Mouse (Mus musculus) limb, embryonic 11.5 days (tissue): Measurements from ENCODE around the gene Pecr. TPM values are rescaled to one million over a fixed set of nuclear protein-coding genes. Genes with fewer than 3 reads are reported as not detected.
"Not testable (repeated sequence)": the region's sequence is repeated elsewhere in the genome, so short reads cannot be mapped to it uniquely, and the experiment has no call there.

ENCODE experiments used
- ATAC-seq: fragments of 200-750 bp; cut with Nextera tagmentation; 2 replicates; pipeline ENCODE4 v1.8.0; 2017; ENCODE audit warnings: low read depth; ENCODE audit not compliant: insufficient number of reproducible peaks, low FRiP score, low TSS enrichment
- DNase-seq: peaks from one replicate; pipeline ENCODE4 v3.0.0-alpha.2; 2015; ENCODE audit warnings: low spot score
- H3K27ac ChIP-seq: fragments of 300-500 bp; sonication (generic); replicated peaks from 2 replicates; pipeline ENCODE4 v1.5.1; 2014; ENCODE audit warnings: low read depth, mild to moderate bottlenecking, low read length
- H3K27me3 ChIP-seq: fragments of 300-500 bp; sonication (generic); 2 replicates; pipeline ENCODE4 v1.6.1; 2014; ENCODE audit warnings: mild to moderate bottlenecking, low read length, mixed read lengths; ENCODE audit not compliant: control insufficient read depth, insufficient read depth
- H3K36me3 ChIP-seq: fragments of 300-500 bp; sonication (generic); 2 replicates; pipeline ENCODE4 v1.6.1; 2014; ENCODE audit warnings: mild to moderate bottlenecking, low read length, moderate library complexity, mixed read lengths; ENCODE audit not compliant: control insufficient read depth, insufficient read depth
- H3K4me1 ChIP-seq: fragments of 300-500 bp; sonication (generic); 2 replicates; pipeline ENCODE4 v1.6.1; 2014; ENCODE audit warnings: low read length, mixed read lengths; ENCODE audit not compliant: control insufficient read depth, insufficient read depth
- H3K4me2 ChIP-seq: fragments of 300-500 bp; sonication (generic); 2 replicates; pipeline ENCODE4 v1.6.1; 2014; ENCODE audit warnings: low read depth, mild to moderate bottlenecking, moderate library complexity; ENCODE audit not compliant: severe bottlenecking
- H3K4me3 ChIP-seq: fragments of 300-500 bp; sonication (generic); 2 replicates; pipeline ENCODE4 v1.5.1; 2014; ENCODE audit warnings: low read depth, low read length
- H3K9ac ChIP-seq: fragments of 300-500 bp; sonication (generic); 2 replicates; pipeline ENCODE4 v1.6.1; 2014; ENCODE audit warnings: mild to moderate bottlenecking, low read length
- H3K9me3 ChIP-seq: fragments of 300-500 bp; sonication (generic); 2 replicates; pipeline ENCODE4 v1.6.1; 2016; ENCODE audit warnings: low read length; ENCODE audit not compliant: control insufficient read depth
- WGBS: fragments of 180-500 bp; shearing (Covaris S2); extraction: QIAGEN DNeasy Blood & Tissue Kit; methylation state at CpG from one replicate; pipeline ENCODE4 v1.1.7; 2014; 5-methylcytosine and 5-hydroxymethylcytosine counted together
- polyA plus RNA-seq: library from polyadenylated mRNA; unstranded; fragments of >200 nt; fragmentation: Nextera tagmentation; extraction: Ambion mirVana; gene quantifications from 2 replicates; pipeline ENCODE4 v1.2.1, GENCODE M21; 2014

The Pecr gene
- polyA plus RNA-seq, 1 experiment from 2014 or later, result 30.1 TPM

- 83% methylated on average over 1 of the region's 1 CpGs for WGBS
- no peak for ATAC-seq
- Histone ChIP-seq H3K4me3 (no peak overlapping the region), H3K36me3 (no peaks in the 10 kb centered on the region), H3K9ac (no peak overlapping the region), H3K4me2 (no peak overlapping the region), H3K4me1 (0 out of 2 replicates have a peak, but pooled peaks cover 3% of the 10 kb centered on the region), H3K9me3 (no peaks in the 10 kb centered on the region), H3K27ac (no peak overlapping the region), H3K27me3 (no peaks in the 10 kb centered on the region)
- no peak for DNase-seq
These were observed 32.3 kb downstream of the Pecr start for GRCm38 (mm10) chr1:72251806-72252205.

DNA sequence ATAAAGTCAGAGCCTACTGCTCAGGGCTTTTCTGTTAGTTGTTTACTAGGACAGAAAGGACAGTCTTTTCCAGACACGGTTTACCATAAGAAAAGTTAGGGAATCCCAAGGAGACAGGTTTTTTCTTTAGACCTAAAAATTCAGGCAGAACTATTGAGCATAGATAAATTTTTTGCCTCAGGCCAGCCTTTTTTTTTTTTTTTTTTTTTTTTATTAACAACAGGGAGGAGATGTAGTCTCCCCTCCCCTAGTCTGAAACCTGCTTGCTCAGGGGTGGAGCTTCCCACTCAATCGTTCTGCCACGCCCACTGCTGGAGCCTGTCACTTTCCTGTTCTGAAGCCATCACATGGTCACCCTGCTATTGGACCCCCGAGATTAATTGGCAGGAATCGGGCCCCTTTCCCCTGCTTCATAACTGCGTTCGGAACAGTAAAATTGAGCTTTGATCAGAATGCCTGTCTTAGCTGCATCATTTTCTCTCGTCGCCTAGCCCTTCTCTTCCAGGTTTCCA lies 35.8 kb downstream of the Pecr start:
- not testable (repeated sequence) for H3K9ac ChIP-seq, H3K4me3 ChIP-seq, H3K27me3 ChIP-seq, H3K4me1 ChIP-seq, ATAC-seq, H3K4me2 ChIP-seq, H3K36me3 ChIP-seq, H3K27ac ChIP-seq, H3K9me3 ChIP-seq, DNase-seq
- WGBS, result 44% methylated on average over 9 of the region's 9 CpGs

DNA sequence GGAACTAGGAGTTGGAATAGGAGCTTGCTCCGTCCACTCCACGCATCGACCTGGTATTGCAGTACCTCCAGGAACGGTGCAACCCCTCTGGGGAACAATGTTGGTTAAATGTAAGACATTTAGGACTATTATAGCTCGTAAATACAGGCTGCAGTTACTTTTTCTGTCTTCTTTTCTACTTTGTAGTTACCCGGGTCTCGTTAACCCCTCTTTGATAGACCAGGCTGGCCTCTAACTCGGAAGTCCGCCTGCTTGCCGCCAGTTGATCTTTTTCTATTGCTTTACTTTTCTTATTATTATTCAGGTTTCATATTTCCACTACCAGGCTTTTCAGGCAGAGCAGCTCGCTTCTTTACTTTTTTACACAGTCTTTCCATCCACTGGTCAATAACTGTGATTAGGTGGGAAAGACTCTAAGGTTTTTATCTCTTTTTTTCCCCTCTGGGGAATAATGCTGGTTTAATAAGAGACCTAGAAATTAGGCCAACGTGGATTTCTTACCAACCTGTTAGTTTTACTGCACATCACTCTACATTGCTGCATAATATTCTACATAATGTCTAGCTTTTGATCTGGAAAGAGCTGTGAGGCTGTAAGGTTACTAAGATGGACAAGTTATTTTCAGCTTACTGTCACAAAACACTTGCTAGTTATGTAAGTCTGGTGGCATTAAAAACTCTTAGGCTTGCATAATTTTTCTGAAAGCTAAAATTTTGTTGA lies 39.6 kb downstream of the Pecr start:
- ATAC-seq (peak; percentile 85), DNase-seq (peak; percentile 73)
- H3K4me3 ChIP-seq, result peak overlapping the region; percentile 24; the same call in 1 of the 2 replicates
- H3K9ac ChIP-seq, result no peak overlapping the region
- WGBS, result under 1% methylated on average over 12 of the region's 12 CpGs
- no peaks in the 10 kb centered on the region for H3K4me1 ChIP-seq
- H3K9me3 ChIP-seq, result no peaks in the 10 kb centered on the region
- no peaks in the 10 kb centered on the region for H3K36me3 ChIP-seq
- H3K4me2 ChIP-seq, result no peak overlapping the region
- H3K27ac ChIP-seq, result no peak overlapping the region; the same call in 1 of the 2 replicates
- H3K27me3 ChIP-seq, result no peaks in the 10 kb centered on the region

GRCm38 (mm10) chr1:72243656-72244316 lies 40.3 kb downstream of the Pecr start:
- Histone ChIP-seq H3K9me3 (no peaks in the 10 kb centered on the region), H3K36me3 (no peaks in the 10 kb centered on the region), H3K9ac (peak overlapping the region; percentile 75), H3K4me3 (peak overlapping the region; percentile 24), H3K27me3 (no peaks in the 10 kb centered on the region), H3K4me1 (no peaks in the 10 kb centered on the region), H3K27ac (peak overlapping the region; percentile 96), H3K4me2 (peak overlapping the region; percentile 58)
- WGBS, result under 1% methylated on average over 46 of the region's 47 CpGs
- peak; percentile 93 for ATAC-seq
- DNase-seq, result peak; percentile 97

GRCm38 (mm10) chr1:72242581-72243143 lies 41.5 kb downstream of the Pecr start:
- H3K9me3 ChIP-seq, result no peaks in the 10 kb centered on the region
- ATAC-seq, result no peak
- H3K27ac ChIP-seq, result no peak overlapping the region
- no peak for DNase-seq
- no peaks in the 10 kb centered on the region for H3K36me3 ChIP-seq
- H3K4me3 ChIP-seq, result no peak overlapping the region
- no peaks in the 10 kb centered on the region for H3K27me3 ChIP-seq
- H3K4me2 ChIP-seq, result no peak overlapping the region
- 86% methylated on average over 5 of the region's 5 CpGs for WGBS
- H3K4me1 ChIP-seq, result no peaks in the 10 kb centered on the region; the same call in 1 of the 2 replicates
- no peak overlapping the region for H3K9ac ChIP-seq

- H3K4me2 ChIP-seq, ATAC-seq, H3K27ac ChIP-seq, H3K4me1 ChIP-seq, H3K9me3 ChIP-seq, H3K36me3 ChIP-seq, H3K9ac ChIP-seq, DNase-seq, H3K4me3 ChIP-seq, H3K27me3 ChIP-seq: not testable (repeated sequence)
- 82% methylated on average over 3 of the region's 3 CpGs for WGBS
These were observed 45.0 kb downstream of the Pecr start for GRCm38 (mm10) chr1:72239113-72239512.

GRCm38 (mm10) chr1:72238016-72238580 lies 46.0 kb downstream of the Pecr start:
- WGBS, result 57% methylated on average over 10 of the region's 10 CpGs
- no peak for ATAC-seq
- H3K4me3 ChIP-seq, result no peak overlapping the region

More at GRCm38 (mm10) chr1:72238016-72238580, 46.0 kb downstream of the Pecr start:
- Histone ChIP-seq H3K4me2 (no peak overlapping the region), H3K9ac (no peak overlapping the region), H3K27me3 (no peaks in the 10 kb centered on the region), H3K9me3 (no peaks in the 10 kb centered on the region), H3K27ac (no peak overlapping the region), H3K36me3 (no peaks in the 10 kb centered on the region), H3K4me1 (no peaks in the 10 kb centered on the region; the same call in 1 of the 2 replicates)
- no peak for DNase-seq
